Mouse (Mus musculus) heart, postnatal 36 days (tissue): ENCODE data around the gene Ptges3l. TPM values are rescaled to one million over a fixed set of nuclear protein-coding genes. Genes with fewer than 3 reads are reported as not detected.
A peak's percentile ranks its signal among the peaks of the same experiment; 100 is the strongest.
"Not testable (repeated sequence)": the region's sequence is repeated elsewhere in the genome, so short reads cannot be mapped to it uniquely, and the experiment has no call there.

Experiments
- DNase-seq, 2 experiments: peaks; one replicate each; pipeline ENCODE4 v3.0.0; 2021 to 2022
- intact Hi-C: fragments of 180-260 bp; cut with DNase I; formaldehyde crosslinking; loops from one replicate; pipeline ENCODE4 v1.15.1; 2025
- total RNA-seq, 2 experiments: library from RNA; stranded (reverse); gene quantifications; 2 replicates each; pipeline ENCODE4 v1.2.3; 2021

The Ptges3l gene
- 10 to 100 TPM; 50.6 to 66.9 TPM for total RNA-seq

GRCm38 (mm10) chr11:101424925-101425813, at the start of gene Ptges3l, which contains the start of gene Rundc1:
Gene Ptges3l, minus strand, starts transcription at chr11:101425333.
Gene Rundc1, plus strand, starts transcription at chr11:101425085.
- intact Hi-C loops = no loop called here
- peak; percentile 98 to 99 for DNase-seq

GRCm38 (mm10) chr11:101474298-101474697, 49.2 kb upstream of the Ptges3l start:
- no peak for DNase-seq
- intact Hi-C loops = no loop called here

- intact Hi-C loops, DNase-seq: not testable (repeated sequence)
Measured at GRCm38 (mm10) chr11:101473686-101474085, 48.6 kb upstream of the Ptges3l start.

DNA sequence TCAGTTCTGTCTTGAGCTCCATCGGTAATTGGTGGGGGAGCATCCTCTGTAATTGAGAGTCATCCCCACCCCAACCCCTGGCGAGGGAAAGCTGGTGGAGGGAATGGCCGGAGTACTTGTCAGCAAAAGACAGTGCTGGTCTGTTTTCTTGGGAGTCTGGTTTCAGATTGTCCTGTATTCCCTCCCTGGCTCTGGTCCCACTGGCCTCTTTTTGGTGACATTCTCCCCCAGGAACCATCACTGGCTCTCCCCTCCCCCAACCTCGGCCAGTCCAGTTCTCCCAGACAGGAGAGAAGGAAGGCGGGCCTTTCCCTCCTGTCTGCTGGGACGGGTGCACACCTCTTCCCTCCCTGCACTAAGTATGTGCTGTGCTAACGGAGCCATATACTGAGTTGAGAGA, 47.2 kb upstream of the Ptges3l start:
- no peak for DNase-seq
- intact Hi-C loops = no loop called here

- intact Hi-C loops = no loop called here
- DNase-seq = no peak
Measured at GRCm38 (mm10) chr11:101471926-101472325, 46.8 kb upstream of the Ptges3l start.

DNA sequence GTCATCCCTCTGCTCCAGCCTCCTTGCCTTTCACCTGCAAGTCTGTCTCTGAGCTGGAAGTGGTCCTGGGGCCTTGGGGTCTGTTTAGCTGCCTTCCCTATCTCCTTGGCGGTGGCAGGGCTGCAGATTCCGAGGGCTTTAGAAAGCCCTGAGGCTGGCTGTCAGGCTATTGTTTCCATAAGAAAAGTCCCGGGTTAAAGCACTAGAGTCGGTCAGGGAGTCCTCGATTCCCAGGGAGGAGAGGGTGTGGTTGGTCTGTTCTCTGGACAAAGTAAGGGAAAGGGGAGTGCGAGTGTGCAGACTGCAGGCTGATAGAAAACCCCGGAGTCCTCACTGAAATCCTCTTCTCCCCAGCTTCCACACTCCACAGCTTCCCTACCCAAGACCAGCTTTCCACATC, 45.1 kb upstream of the Ptges3l start:
- intact Hi-C loops = no loop called here
- no peak for DNase-seq

DNA sequence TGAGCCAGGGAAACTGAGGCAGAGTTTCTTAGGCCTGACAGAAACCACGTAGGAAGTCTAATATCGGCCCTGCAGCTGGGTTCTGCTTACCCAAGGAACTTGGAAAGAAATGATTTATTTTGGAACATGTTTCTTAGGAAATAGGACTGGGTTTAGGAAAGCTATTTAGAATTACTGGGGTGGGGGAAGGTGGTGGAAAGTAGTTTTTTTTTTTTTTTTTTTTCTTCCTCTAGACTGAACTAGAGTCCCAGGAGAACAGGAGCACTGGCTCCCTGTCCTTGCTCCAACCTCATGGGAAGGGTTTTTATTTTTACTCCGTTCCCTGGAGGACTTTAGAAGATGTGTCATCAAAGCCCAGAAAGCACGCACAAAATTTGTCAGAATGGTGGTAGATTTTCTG, 44.0 kb upstream of the Ptges3l start:
- no peak for DNase-seq
- intact Hi-C loops = loop anchor here (5.0 kb wide), 1 partner anchor 83 kb away; the partner anchor contains the start of genes Brca1 and Nbr1

GRCm38 (mm10) chr11:101468731-101469130, 43.6 kb upstream of the Ptges3l start:
- peak in 1 of 2 experiments; percentile 18 for DNase-seq
- intact Hi-C loops = loop anchor here (5.0 kb wide), 1 partner anchor 84 kb away; the partner anchor contains the start of genes Brca1 and Nbr1

GRCm38 (mm10) chr11:101468263-101468688, 43.1 kb upstream of the Ptges3l start:
- DNase-seq = peak in 1 of 2 experiments; percentile 30
- intact Hi-C loops = loop anchor here (5.0 kb wide), 1 partner anchor 84 kb away; the partner anchor contains the start of genes Brca1 and Nbr1

DNA sequence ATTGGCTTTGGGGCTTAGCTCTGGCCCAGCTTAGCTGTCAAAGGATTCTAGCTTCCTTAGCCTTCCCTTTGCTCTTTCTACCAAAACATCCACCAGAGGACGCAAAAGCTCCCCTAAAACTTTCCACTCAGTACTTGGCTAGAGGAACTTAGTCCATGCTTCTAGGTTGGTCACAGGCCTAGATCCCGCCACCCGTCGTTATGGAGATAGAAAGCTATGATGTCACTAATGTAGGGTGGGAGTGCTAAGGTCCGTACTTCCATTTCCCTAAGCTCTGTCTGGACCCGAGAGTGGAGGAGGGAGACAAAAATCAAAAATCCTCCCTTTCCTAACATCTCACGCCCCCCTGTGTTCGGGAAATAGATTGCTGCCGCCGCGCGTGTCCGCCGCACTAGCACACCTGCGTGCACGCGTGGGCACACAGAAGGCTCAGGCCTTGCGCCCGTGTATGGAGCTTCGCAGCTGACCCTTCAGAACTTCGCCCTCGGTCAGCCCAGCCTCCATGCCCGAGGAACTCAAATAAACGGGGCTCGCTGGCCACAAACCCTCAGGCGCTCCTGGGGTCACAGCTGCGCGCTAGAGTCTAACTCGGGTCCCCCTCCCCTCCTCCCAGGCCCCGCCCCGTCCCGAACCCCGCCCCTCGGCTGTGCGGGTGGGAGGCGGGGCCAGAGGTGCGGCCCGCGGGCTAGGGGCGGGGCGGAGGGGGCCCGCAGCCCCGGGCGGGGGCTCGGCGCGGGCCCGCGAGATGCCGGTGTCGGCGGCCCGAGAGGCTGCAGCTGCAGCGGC, 42.5 kb upstream of the Ptges3l start:
- intact Hi-C loops = loop anchor here (2.0 to 5.0 kb wide), 2 partner anchors 25 to 85 kb away; partner anchors contain the start of genes Brca1, Nbr1 and Rpl27
- peak; percentile 68 to 71 for DNase-seq

- intact Hi-C loops = loop anchor here (2.0 to 5.0 kb wide), 2 partner anchors 24 to 86 kb away; partner anchors contain the start of genes Brca1, Nbr1 and Rpl27
Measured at GRCm38 (mm10) chr11:101466552-101466950, 41.4 kb upstream of the Ptges3l start.

DNA sequence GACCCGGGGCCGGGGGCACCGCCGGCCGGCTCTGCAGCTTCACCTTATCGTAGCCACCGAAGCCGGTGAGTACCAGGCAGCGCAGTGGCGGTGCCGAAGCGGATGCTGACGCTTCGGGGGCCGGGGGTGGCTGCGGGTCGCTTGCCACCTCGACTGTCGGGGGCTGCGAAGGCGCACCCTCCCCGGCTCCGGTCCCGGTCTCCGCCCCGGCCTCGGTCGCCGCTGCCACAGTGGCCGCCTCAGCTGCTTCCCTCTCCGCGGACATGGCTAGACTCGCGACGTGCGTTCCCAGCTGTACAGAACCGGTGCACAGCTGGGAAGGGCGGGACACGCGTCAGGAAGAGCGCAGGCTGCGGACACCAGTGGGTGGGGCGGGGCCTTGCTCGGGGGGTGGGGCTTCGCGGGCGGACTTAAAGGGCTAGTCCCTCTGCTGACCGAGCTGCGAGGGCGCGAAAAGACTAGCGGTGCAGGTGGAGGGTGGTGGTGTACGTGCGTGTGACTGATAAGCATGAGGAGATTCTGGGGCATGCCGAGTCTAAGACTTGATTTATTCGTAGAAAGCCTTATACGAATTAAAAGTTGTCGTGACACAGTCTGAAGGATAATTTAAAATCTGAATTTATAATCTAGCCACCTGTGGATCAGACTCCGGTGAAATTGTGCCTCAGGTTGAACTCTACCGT, 40.9 kb upstream of the Ptges3l start, which contains the start of gene Vat1:
TSS of gene Vat1 (minus strand) at position 362 of the 683 bp plus-strand sequence.
- DNase-seq = peak; percentile 73 to 82
- intact Hi-C loops = loop anchor here (2.0 to 5.0 kb wide), 2 partner anchors 23 to 86 kb away; partner anchors contain the start of genes Brca1, Nbr1 and Rpl27

More at GRCm38 (mm10) chr11:101466552-101466950, 41.4 kb upstream of the Ptges3l start:
- not testable (repeated sequence) for DNase-seq

DNA sequence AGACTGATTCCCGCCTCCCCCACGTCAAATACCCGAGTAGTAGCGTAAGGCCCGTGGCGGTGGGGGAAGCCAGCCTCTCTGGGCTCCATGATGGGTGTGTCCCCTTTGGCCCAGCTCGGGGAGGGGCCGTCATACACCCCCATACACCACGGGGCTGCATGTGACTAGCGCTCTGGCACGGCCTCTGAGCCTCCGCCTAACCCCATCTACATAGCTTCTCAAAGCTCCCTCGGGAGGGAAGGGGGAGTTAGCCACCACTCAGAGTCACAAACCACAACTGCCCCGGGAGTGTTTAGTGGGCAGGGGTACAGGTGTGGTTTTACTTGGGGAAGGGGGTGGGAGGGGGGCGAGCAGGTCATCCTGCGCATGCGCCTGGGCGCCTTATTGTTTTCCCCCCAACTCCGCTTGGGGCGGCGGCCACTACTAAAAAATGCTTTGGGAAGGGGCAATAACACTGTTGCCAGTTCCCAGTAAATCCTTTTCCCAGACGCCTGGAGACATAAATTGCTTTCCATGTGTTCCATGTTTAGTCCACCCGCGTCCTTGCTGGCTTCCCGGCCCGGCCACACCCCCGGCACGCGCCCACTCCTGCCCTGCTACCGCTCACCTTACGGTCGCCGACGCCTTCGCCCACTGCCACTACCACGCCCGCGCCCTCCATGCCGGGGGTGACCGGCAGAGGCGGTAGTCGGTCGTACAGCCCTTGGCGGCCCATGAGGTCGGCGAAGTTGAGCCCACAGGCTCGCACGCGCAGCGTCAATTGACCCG, 40.2 kb upstream of the Ptges3l start:
- intact Hi-C loops = loop anchor here (5.0 kb wide), 1 partner anchor 87 kb away; the partner anchor contains the start of genes Brca1 and Nbr1
- DNase-seq = peak; percentile 66 to 79

- DNase-seq = no peak
- intact Hi-C loops = loop anchor here (5.0 kb wide), 1 partner anchor 88 kb away; the partner anchor contains the start of genes Brca1 and Nbr1
Measured at GRCm38 (mm10) chr11:101464211-101465100, 39.3 kb upstream of the Ptges3l start, which contains the start of gene Rnd2. Gene Rnd2, plus strand, starts transcription at chr11:101464999.

GRCm38 (mm10) chr11:101462583-101463440, 37.7 kb upstream of the Ptges3l start:
- intact Hi-C loops = no loop called here
- no peak for DNase-seq

DNA sequence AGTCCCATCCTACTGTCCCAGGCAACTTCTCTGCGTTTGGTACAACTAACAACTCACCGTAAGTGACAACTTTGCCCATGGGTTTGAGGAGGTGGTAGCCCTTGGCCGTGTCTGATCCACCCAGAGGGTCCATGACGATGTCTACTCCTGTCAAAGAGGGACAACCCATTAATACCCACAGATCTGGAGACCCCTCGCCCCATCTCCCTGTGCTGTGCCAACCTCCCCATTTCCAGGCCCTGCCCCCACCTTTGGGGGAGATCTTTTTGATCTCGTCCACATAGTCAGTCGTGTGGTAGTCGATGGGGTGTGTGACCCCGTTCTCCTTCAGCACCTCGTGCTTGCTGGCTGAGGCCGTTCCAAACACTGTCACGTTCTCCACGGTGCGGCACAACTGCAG, 37.0 kb upstream of the Ptges3l start:
- intact Hi-C loops = no loop called here
- DNase-seq = no peak

DNA sequence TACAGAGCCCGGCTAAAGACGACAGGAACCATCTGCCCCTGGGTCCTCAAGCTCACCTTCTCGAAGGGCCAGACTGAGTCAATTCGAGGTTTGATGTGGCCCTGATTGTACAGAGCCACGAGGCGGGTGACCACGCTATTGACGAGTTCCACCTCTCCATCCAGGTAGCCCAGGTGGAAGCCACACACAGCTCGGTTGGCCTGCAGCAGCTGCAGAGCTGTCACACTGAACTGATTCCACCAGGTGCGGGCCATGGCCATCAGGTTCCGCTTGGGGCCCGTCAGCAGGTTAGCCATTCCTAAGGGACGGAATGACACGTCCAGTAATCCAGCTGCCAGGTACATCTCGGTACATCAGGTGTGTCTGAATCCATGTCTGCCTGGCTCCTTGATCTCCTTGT, 35.2 kb upstream of the Ptges3l start:
- intact Hi-C loops = no loop called here

More for the DNA sequence above, 35.2 kb upstream of the Ptges3l start:
- DNase-seq = no peak
